Mouse (Mus musculus) erythroblast, embryonic 14.5 days (primary cell): Measurements from ENCODE around the gene Gm49510.

ENCODE experiments used
- GATA1 ChIP-seq: IDR thresholded peaks from 2 replicates; pipeline ENCODE4 v1.6.1; 2012; ENCODE audit warnings: low read length, inconsistent platforms, mixed read lengths
- TAL1 ChIP-seq: IDR thresholded peaks from 3 replicates; pipeline ENCODE4 v1.6.1; 2012; ENCODE audit warnings: low read length, inconsistent platforms, mixed read lengths

GRCm38 (mm10) chr15:78868826-78869233 is 30.6 kb upstream of the Gm49510 start:
- no peak for TF ChIP-seq TAL1
- TF ChIP-seq GATA1 = no peak
